Mouse (Mus musculus) forebrain, embryonic 15.5 days (tissue): ENCODE measurements around the gene Tff3. TPM values are rescaled to one million over a fixed set of nuclear protein-coding genes. Genes with fewer than 3 reads are reported as not detected.
A peak's percentile ranks its signal among the peaks of the same experiment; 100 is the strongest.

Experiments used
- ATAC-seq: fragments of 200-750 bp; cut with Nextera tagmentation; replicated peaks from 2 replicates; pipeline ENCODE4 v1.8.0; 2017; ENCODE audit warnings: mild to moderate bottlenecking, moderate TSS enrichment, moderate library complexity
- H3K27ac ChIP-seq: fragments of 300-500 bp; sonication (generic); replicated peaks from 2 replicates; pipeline ENCODE4 v1.5.1; 2015; ENCODE audit warnings: mild to moderate bottlenecking, inconsistent platforms
- H3K27me3 ChIP-seq: fragments of 300-500 bp; sonication (generic); 2 replicates; pipeline ENCODE4 v1.6.1; 2015; ENCODE audit warnings: inconsistent platforms
- H3K36me3 ChIP-seq: fragments of 300-500 bp; sonication (generic); 2 replicates; pipeline ENCODE4 v1.6.1; 2015; ENCODE audit warnings: mild to moderate bottlenecking, inconsistent platforms
- H3K4me1 ChIP-seq: fragments of 300-500 bp; sonication (generic); 2 replicates; pipeline ENCODE4 v1.6.1; 2015; ENCODE audit warnings: inconsistent platforms
- H3K4me2 ChIP-seq: fragments of 300-500 bp; sonication (generic); replicated peaks from 2 replicates; pipeline ENCODE4 v1.6.1; 2015; ENCODE audit warnings: mild to moderate bottlenecking, inconsistent platforms
- H3K4me3 ChIP-seq: fragments of 300-500 bp; sonication (generic); 2 replicates; pipeline ENCODE4 v1.5.1; 2015; ENCODE audit warnings: mild to moderate bottlenecking, inconsistent platforms
- H3K9ac ChIP-seq: fragments of 300-500 bp; sonication (generic); replicated peaks from 2 replicates; pipeline ENCODE4 v1.6.1; 2015; ENCODE audit warnings: mild to moderate bottlenecking, inconsistent platforms
- H3K9me3 ChIP-seq: fragments of 300-500 bp; sonication (generic); 2 replicates; pipeline ENCODE4 v1.6.1; 2016; ENCODE audit warnings: inconsistent platforms
- WGBS: fragments of 180-500 bp; shearing (Covaris S2); methylation state at CpG from one replicate; pipeline ENCODE4 v1.1.7; 2015; ENCODE audit warnings: mixed read lengths; 5-methylcytosine and 5-hydroxymethylcytosine counted together
- polyA plus RNA-seq: library from polyadenylated mRNA; unstranded; fragments of >200 nt; fragmentation: Nextera tagmentation; extraction: Ambion mirVana; gene quantifications from 2 replicates; pipeline ENCODE4 v1.2.1, GENCODE M21; 2015

Gene Tff3
- polyA plus RNA-seq, 1 experiment from 2014 or later, result 0.39 TPM

GRCm38 (mm10) chr17:31117946-31118345 is 11.5 kb downstream of the Tff3 start:
- Histone ChIP-seq H3K9me3 (no peaks in the 10 kb centered on the region), H3K9ac (no peak overlapping the region), H3K36me3 (peaks cover 15% of the 10 kb centered on the region), H3K27me3 (no peaks in the 10 kb centered on the region), H3K4me3 (no peak overlapping the region), H3K27ac (no peak overlapping the region), H3K4me2 (no peak overlapping the region), H3K4me1 (no peaks in the 10 kb centered on the region; the same call in 1 of the 2 replicates)
- ATAC-seq, result no peak
- WGBS, result 86% methylated on average over 5 of the region's 5 CpGs

DNA sequence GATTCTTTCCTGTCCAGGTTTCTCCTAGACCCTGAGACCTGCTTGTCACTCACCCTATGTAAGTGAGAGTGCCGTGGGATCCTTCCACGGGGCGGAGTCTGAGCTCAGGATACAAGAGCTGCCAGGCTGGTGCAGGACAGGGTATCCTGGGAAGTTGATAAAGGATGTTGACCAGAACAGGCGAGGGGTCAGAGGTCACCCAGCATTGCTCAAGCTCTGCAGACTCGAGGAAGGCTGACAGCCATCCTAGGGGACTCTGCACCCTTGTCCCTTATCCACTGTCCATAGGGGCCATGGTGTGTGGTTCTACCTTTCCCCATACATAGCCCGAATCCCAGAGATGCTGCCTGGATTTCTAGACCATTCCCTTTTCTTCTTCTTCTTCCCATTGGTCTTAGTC is 13.4 kb downstream of the Tff3 start:
- H3K27ac ChIP-seq, result no peak overlapping the region
- H3K4me3 ChIP-seq, result no peak overlapping the region
- no peaks in the 10 kb centered on the region for H3K27me3 ChIP-seq
- peaks cover 28% of the 10 kb centered on the region for H3K36me3 ChIP-seq
- H3K4me2 ChIP-seq, result no peak overlapping the region
- 80% methylated on average over 6 of the region's 6 CpGs for WGBS
- H3K9ac ChIP-seq, result no peak overlapping the region
- H3K9me3 ChIP-seq, result no peaks in the 10 kb centered on the region
- no peaks in the 10 kb centered on the region; the same call in 1 of the 2 replicates for H3K4me1 ChIP-seq
- no peak for ATAC-seq

DNA sequence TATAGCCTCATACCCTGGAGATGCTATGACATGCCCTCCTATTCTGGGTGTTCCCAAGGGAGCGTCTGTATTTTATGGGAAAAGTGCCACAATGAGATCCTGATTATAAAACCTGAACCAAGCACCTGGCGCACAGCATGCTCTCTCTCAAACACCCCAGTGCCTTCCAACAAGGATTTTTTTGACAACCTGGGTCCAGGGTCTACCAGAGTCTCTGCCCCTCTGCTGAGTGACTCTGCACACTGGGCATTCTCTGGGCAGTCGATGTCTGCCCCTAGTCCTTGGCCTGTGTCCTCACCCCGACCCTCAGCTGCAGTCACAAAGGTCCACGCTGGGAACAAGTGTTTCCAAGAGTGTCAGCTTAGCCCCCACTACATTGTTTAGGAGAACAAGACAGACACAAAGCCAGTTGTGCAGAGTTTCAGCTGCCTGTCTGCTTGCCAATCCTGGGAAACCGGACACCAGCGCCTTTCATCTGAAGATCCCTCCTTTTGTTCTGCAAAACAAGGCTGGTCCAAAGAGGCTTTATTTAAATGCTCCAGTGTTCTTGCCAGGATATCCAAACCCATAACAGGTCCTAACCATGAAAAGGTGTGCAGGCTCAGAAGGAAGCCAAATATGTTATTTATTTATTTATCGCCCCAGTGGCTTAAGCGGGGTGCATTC is 16.1 kb downstream of the Tff3 start:
- Histone ChIP-seq H3K27me3 (no peaks in the 10 kb centered on the region), H3K4me2 (no peak overlapping the region), H3K9me3 (no peaks in the 10 kb centered on the region), H3K36me3 (peaks cover 45% of the 10 kb centered on the region), H3K27ac (no peak overlapping the region), H3K9ac (no peak overlapping the region), H3K4me1 (no peaks in the 10 kb centered on the region; the same call in 1 of the 2 replicates), H3K4me3 (no peak overlapping the region)
- WGBS, result 14% methylated on average over 9 of the region's 9 CpGs
- ATAC-seq, result no peak

- Histone ChIP-seq H3K4me3 (no peak overlapping the region), H3K27ac (no peak overlapping the region), H3K4me1 (no peaks in the 10 kb centered on the region), H3K27me3 (no peaks in the 10 kb centered on the region), H3K4me2 (no peak overlapping the region), H3K9ac (no peak overlapping the region), H3K9me3 (no peaks in the 10 kb centered on the region), H3K36me3 (peaks cover 38% of the 10 kb centered on the region)
- 92% methylated on average over 15 of the region's 15 CpGs for WGBS
- no peak for ATAC-seq
These were observed 21.1 kb downstream of the Tff3 start for GRCm38 (mm10) chr17:31108388-31108787.

GRCm38 (mm10) chr17:31103823-31104222 is 25.6 kb downstream of the Tff3 start:
- Histone ChIP-seq H3K27ac (no peak overlapping the region), H3K9me3 (no peaks in the 10 kb centered on the region), H3K4me1 (no peaks in the 10 kb centered on the region), H3K4me3 (no peak overlapping the region), H3K36me3 (peaks cover 10% of the 10 kb centered on the region), H3K4me2 (no peak overlapping the region), H3K9ac (no peak overlapping the region), H3K27me3 (no peaks in the 10 kb centered on the region)
- WGBS, result 83% methylated on average over 8 of the region's 8 CpGs
- ATAC-seq, result no peak

DNA sequence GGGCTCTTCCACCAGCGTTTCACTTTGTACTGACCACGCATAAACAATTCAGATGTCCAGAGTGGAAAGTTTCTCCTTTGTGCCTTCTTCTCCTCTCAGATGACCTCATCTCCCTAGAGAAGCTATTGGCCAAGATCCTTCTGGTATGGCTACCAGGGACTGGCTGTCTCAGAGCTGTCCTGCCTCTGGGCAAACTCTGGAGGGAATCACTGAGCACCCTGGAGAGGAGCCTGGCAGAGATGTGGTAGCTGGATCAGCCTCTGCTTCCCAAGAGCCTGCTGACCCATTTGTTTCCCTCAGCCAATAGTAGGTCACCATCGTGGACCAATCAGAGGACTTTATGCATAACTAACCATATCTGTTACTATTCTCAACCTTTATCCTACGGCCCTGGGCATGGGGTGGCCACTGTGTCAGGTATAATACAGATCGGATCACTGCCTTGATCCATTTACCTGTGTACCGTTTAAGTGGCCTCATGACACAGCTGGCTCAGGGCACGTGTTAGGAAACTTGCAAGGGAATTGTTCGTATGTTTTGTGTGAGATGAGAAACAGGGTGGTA is 26.4 kb downstream of the Tff3 start:
- Histone ChIP-seq H3K9me3 (no peaks in the 10 kb centered on the region), H3K27ac (no peak overlapping the region), H3K4me2 (no peak overlapping the region), H3K4me1 (no peaks in the 10 kb centered on the region), H3K9ac (no peak overlapping the region), H3K27me3 (no peaks in the 10 kb centered on the region), H3K4me3 (no peak overlapping the region), H3K36me3 (peaks cover 10% of the 10 kb centered on the region)
- ATAC-seq, result no peak
- 88% methylated on average over 8 of the region's 8 CpGs for WGBS

DNA sequence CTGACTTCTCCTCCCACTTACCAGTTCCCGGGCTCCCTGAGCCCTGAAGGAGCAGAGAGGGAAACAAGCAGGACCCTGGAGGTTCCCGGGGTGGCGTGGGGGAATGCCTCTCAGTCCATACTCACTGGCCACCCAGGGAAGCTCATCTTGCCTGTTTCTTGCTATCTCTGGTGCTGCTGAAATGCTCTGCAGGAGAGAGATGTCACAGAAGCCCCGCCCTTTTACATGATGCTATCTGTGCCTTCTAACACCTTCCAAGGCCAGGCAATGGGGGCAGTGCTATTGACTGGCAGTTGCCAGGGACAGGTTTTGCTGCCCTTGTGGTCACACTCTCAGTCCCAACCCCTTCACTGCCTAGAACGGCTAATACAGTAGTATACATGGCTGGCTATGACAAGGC is 30.7 kb downstream of the Tff3 start:
- no peak overlapping the region for H3K4me3 ChIP-seq
- H3K9me3 ChIP-seq, result no peaks in the 10 kb centered on the region
- no peak overlapping the region for H3K4me2 ChIP-seq
- H3K4me1 ChIP-seq, result no peaks in the 10 kb centered on the region
- 0 out of 2 replicates have a peak, but pooled peaks cover 8% of the 10 kb centered on the region for H3K36me3 ChIP-seq
- 96% methylated on average over 5 of the region's 5 CpGs for WGBS
- no peak overlapping the region for H3K9ac ChIP-seq
- H3K27me3 ChIP-seq, result no peaks in the 10 kb centered on the region
- no peak for ATAC-seq
- no peak overlapping the region for H3K27ac ChIP-seq

GRCm38 (mm10) chr17:31096893-31097292 is 32.6 kb downstream of the Tff3 start:
- no peaks in the 10 kb centered on the region for H3K9me3 ChIP-seq
- no peaks in the 10 kb centered on the region for H3K27me3 ChIP-seq
- no peaks in the 10 kb centered on the region for H3K4me1 ChIP-seq
- ATAC-seq, result no peak
- H3K4me3 ChIP-seq, result no peak overlapping the region
- no peak overlapping the region for H3K27ac ChIP-seq
- 92% methylated on average over 2 of the region's 2 CpGs for WGBS
- H3K4me2 ChIP-seq, result no peak overlapping the region
- H3K9ac ChIP-seq, result no peak overlapping the region
- peaks cover 10% of the 10 kb centered on the region; the same call in 1 of the 2 replicates for H3K36me3 ChIP-seq

GRCm38 (mm10) chr17:31095570-31095969 is 33.9 kb downstream of the Tff3 start:
- H3K36me3 ChIP-seq, result peaks cover 10% of the 10 kb centered on the region; the same call in 1 of the 2 replicates
- whole genome bisulfite sequencing, result 78% methylated on average over 7 of the region's 7 CpGs
- no peak overlapping the region for H3K4me3 ChIP-seq
- no peak overlapping the region for H3K9ac ChIP-seq
- peaks cover 10% of the 10 kb centered on the region for H3K4me1 ChIP-seq
- no peak overlapping the region for H3K4me2 ChIP-seq
- H3K27ac ChIP-seq, result no peak overlapping the region
- H3K9me3 ChIP-seq, result no peaks in the 10 kb centered on the region
- no peaks in the 10 kb centered on the region for H3K27me3 ChIP-seq
- no peak for ATAC-seq

GRCm38 (mm10) chr17:31094781-31095180 is 34.7 kb downstream of the Tff3 start:
- no peak overlapping the region for H3K27ac ChIP-seq
- no peak overlapping the region for H3K4me2 ChIP-seq
- no peak overlapping the region for H3K9ac ChIP-seq
- H3K9me3 ChIP-seq, result no peaks in the 10 kb centered on the region
- 54% methylated on average over 5 of the region's 5 CpGs for WGBS
- peaks cover 10% of the 10 kb centered on the region; the same call in 1 of the 2 replicates for H3K36me3 ChIP-seq
- H3K4me1 ChIP-seq, result peaks cover 18% of the 10 kb centered on the region
- no peak overlapping the region for H3K4me3 ChIP-seq
- H3K27me3 ChIP-seq, result no peaks in the 10 kb centered on the region
- no peak for ATAC-seq

GRCm38 (mm10) chr17:31091023-31091735 is 38.3 kb downstream of the Tff3 start:
- Histone ChIP-seq H3K36me3 (peaks cover 7% of the 10 kb centered on the region; the same call in 1 of the 2 replicates), H3K4me2 (no peak overlapping the region), H3K27ac (0 out of 2 replicates have a peak overlapping the region, but pooled peaks have one; percentile 16), H3K9me3 (no peaks in the 10 kb centered on the region), H3K4me3 (no peak overlapping the region), H3K27me3 (no peaks in the 10 kb centered on the region), H3K4me1 (peaks cover 39% of the 10 kb centered on the region), H3K9ac (no peak overlapping the region)
- 47% methylated on average over 13 of the region's 13 CpGs for WGBS
- ATAC-seq, result 0 out of 2 replicates have a peak, but pooled peaks have one; percentile 13

- H3K27me3 ChIP-seq, result no peaks in the 10 kb centered on the region
- peaks cover 4% of the 10 kb centered on the region; the same call in 1 of the 2 replicates for H3K36me3 ChIP-seq
- H3K4me2 ChIP-seq, result no peak overlapping the region
- H3K9ac ChIP-seq, result no peak overlapping the region
- WGBS, result 77% methylated on average over 8 of the region's 8 CpGs
- no peak for ATAC-seq
- no peaks in the 10 kb centered on the region for H3K9me3 ChIP-seq
- no peak overlapping the region for H3K4me3 ChIP-seq
- H3K4me1 ChIP-seq, result peaks cover 39% of the 10 kb centered on the region
- H3K27ac ChIP-seq, result no peak overlapping the region; the same call in 1 of the 2 replicates
These were observed 39.6 kb downstream of the Tff3 start for GRCm38 (mm10) chr17:31089848-31090247.
